Mouse (Mus musculus): ENCODE data around the gene Clec1a. TPM values are rescaled to one million over a fixed set of nuclear protein-coding genes. Genes with fewer than 3 reads are reported as not detected.
"Not testable (repeated sequence)": the region's sequence is repeated elsewhere in the genome, so short reads cannot be mapped to it uniquely, and the experiment has no call there.

Clec1a gene
- 0.14 TPM in 1 of 2 replicates, not detected in the other for total RNA-seq (2017)

GRCm38 (mm10) chr6:129451411-129452039 lies at the start of gene Clec1a:
Gene Clec1a (minus strand): TSS chr6:129452000.
- ATAC-seq (replicated peaks; ENCODE audit: low read depth, poor library complexity, severe bottlenecking), result peak; percentile 73

DNA sequence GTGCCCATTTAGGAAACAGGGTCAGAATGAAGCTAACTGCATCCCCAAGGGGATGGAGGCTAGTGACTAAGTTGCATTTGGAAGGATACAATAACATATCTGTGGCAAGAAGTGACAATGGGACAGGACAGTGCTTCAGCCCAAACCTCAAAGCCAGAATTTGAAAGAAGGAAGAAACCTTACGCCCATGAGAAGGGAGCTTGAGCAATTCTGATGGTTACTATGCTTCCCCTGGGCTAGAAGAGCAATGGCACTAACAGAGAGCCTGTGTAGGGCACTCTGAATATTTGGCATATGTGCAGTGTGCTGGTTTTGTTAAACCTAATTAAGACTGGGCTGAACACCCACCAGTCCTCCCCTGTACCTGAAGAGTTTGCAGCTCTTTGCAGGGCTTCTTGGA lies 47.7 kb upstream of the Clec1a start:
- not testable (repeated sequence) for ATAC-seq (replicated peaks; ENCODE audit: low read depth, poor library complexity, severe bottlenecking)

DNA sequence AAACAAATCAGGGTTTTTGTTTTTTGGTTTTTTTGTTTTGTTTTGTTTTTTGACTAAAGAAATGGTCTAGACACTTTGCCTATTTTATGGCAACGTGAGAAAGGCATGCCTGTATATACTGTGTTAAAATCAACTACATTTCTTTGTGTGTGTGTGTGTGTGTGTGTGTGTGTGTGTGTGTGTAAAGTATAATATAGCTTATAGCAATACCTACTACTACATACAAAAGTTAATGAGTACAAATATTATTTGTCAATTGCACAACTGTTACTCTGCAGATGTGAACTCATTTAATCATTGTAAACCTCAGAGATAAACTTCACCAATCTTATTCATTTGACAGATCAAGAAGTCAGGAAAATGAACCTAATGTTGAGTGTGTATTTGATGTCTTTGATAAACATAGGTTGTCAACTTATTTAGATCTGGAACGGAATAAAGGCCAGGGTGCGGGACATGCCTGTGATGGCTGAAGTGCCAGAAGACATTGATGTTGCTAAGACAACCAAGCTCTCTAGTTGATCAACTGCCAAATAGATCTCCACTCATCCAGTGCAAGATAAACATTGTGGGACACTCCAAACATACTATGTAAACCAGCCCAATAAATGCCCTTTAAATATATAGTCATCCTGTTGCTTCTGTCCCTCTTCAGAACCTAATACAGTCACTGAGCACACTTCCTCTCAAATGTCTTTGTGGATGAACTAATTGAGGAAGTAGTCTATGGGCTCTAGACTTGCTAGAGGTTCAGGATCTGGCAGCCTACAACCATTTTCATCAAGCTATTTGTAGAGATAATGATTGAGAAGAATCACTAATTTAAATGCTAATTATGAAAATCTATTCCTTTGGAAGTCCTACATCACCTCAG lies 45.8 kb upstream of the Clec1a start:
- ATAC-seq (replicated peaks; ENCODE audit: low read depth, poor library complexity, severe bottlenecking), result peak; percentile 80

DNA sequence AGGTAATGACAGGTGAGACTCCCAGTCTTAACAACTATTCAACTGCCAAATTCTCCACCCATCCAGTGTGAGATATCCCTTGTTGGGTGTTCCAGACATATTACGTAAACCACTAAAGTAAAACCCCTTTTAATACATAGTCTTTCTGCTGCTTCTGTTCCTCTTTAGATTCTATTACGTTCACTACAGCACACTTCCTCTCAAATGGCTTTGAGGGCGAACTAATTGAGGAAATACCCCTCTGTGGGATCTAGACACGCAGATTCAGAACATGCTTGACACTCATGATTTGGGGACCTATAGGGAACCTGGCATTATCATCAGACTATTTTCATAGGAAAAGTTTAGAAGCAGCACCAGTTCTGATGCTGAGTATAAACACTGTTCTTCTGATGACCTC lies 43.1 kb upstream of the Clec1a start:
- peak; percentile 75 for ATAC-seq (replicated peaks; ENCODE audit: low read depth, poor library complexity, severe bottlenecking)

DNA sequence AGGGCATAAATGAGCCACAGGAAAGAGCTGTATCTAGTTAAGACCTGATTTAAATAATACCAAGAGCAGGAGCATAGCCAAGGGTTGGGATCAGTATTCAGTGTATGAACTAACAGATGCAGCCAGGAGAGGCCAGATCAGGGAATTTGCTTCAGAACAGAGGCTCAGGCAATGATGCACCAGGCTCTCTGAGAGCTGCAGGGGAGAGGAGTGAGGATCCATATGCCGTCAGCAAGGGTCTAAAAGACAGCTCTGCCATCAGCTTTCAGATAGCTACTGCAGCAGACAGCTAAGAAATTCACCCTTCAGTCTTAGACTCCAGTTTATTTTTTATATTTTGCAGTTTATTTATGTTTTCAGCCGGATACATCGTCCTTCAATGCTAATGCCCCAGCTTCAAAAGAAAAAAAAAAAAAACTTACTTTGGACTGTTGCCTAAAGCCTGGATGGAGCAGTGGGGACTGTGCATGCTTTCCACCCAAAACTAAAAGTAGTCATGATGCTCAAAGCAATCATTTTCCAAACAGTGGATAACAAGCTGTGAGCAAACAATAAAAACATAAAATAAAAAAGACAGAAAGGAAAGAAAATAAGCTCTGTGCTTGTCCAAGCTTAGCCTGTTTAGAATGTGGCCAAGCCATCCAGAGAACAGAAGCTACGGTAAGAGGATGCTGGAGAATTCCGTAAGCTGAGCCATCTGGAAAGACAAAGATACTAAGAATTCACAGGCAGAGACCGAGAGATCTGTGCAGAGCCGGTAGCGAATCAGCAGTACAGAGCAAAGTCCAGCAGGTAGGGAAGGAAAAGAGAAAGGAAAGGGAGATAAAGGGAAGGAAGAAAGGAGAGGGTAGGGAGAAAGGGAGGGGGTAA lies 28.5 kb upstream of the Clec1a start:
- ATAC-seq (replicated peaks; ENCODE audit: low read depth, poor library complexity, severe bottlenecking), result no peak

DNA sequence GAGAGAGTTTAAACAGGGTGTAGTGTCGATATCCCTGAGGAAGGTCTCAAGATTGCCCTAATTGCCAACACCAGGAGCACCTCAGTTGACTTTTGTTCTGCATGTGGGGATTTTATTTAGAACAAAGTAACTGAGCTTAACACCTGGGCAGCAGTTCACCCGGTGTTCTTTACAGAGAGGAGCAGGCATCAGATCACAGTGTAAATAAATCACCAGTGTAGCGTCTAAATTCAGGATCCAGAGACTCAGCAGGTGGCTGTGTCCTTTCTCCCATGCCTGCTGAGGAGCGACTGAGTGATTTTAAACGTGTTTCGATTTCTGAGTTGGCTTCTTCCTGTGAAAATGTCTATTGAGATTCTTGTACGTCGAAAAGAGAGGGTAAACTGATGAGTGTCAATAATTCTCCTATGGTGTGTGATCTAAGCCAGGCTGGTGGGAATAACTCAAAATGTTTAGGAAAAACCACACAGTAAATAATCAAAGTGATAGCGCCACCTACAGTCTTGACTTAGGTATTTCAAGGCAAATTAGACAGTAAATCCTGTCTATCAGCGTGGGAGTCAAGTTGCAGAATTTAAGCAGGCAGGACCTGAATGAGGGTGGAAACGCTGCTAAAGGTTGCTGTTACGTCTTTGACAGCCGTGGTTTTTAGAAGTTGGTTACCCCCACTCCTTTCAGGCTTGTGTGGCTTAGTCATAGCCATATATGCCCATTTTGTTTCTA lies 24.8 kb upstream of the Clec1a start:
- peak; percentile 86 for ATAC-seq (replicated peaks; ENCODE audit: low read depth, poor library complexity, severe bottlenecking)

- peak; percentile 50 for ATAC-seq (replicated peaks; ENCODE audit: low read depth, poor library complexity, severe bottlenecking)
These were observed 20.8 kb upstream of the Clec1a start for GRCm38 (mm10) chr6:129472627-129473026.

DNA sequence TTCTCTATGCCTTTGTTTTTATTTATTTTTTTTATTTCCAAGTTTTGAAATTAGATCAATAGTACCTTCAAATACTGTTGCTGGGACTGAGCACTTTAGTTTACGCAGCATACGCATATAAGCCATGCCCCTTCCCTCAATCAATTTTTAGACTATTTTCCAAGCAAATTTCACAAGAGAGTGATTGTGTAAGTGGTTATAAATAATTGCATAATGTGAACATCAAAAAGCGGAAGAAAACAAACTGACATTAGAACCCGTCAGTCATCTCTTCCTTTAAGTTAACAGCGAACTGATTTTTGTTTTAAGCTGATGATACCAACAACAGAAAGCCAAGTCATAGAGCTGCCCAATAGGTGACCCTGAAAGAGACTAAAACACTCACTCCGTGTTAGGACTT lies 19.6 kb upstream of the Clec1a start:
- peak; percentile 45 for ATAC-seq (replicated peaks; ENCODE audit: low read depth, poor library complexity, severe bottlenecking)

DNA sequence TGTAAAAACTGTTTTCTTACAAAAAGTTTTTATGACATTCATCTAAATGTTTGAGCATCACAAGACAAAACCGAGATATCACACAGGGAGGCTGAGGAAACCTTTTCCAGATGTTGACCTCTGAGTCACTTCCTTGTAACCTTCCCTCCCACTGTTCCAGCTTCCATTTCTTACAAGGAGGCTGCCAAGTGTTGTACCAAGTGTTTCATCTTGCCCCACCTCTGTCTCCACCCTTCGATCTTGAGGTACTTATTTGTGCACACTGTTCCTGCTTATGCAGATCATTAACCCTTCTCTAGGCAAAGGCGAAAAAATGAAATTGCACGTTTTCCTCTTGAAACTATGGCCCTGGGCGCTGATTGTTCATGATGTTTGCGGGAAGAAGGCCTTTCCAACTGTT lies 2.1 kb downstream of the Clec1a start:
- no peak for ATAC-seq (replicated peaks; ENCODE audit: low read depth, poor library complexity, severe bottlenecking)

- ATAC-seq (replicated peaks; ENCODE audit: low read depth, poor library complexity, severe bottlenecking), result no peak
These were observed 13.8 kb downstream of the Clec1a start for GRCm38 (mm10) chr6:129438033-129438432.

DNA sequence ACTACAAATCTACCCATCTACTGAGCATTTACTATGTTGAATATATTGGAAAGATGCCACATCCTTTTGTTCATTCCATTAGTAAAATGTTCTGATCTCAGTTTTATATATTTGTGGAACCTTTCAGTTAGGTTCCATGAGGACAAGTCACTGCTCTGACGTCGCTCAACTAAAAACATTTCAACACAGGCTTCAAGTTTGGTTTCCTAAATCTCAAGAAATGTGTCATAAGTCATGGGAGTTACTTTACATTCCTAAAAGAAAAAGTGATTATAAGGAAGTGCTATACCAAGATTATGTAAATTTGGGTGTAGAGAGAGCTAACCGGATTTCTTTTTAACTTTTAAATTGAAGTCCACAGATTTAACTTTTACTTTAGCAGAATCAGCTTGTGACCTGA lies 15.8 kb downstream of the Clec1a start:
- ATAC-seq (replicated peaks; ENCODE audit: low read depth, poor library complexity, severe bottlenecking), result no peak

GRCm38 (mm10) chr6:129434239-129434638 lies 17.6 kb downstream of the Clec1a start:
- peak; percentile 100 for ATAC-seq (replicated peaks; ENCODE audit: low read depth, poor library complexity, severe bottlenecking)

GRCm38 (mm10) chr6:129427281-129427680 lies 24.5 kb downstream of the Clec1a start:
- peak; percentile 48 for ATAC-seq (replicated peaks; ENCODE audit: low read depth, poor library complexity, severe bottlenecking)

- peak; percentile 82 for ATAC-seq (replicated peaks; ENCODE audit: low read depth, poor library complexity, severe bottlenecking)
These were observed 26.0 kb downstream of the Clec1a start for GRCm38 (mm10) chr6:129425812-129426211.

DNA sequence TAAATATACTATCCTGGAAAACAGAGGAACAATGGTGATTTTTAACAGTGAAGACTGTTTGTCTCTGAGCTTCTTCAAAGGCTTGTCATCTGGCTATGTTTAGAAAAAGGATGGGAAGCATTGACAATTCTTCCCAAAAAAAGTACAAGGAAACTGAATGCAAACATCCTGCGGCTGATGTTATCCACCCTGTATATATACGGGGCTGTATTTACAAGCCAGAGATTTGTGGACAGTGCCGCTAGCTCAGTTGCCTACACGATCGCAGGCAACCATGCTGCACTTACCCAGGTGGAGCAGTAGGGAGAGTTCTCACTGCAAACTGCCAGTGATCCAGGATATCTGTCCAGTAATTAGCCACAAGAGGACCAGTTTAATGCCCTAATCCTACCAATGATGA lies 26.6 kb downstream of the Clec1a start:
- ATAC-seq (replicated peaks; ENCODE audit: low read depth, poor library complexity, severe bottlenecking), result no peak

DNA sequence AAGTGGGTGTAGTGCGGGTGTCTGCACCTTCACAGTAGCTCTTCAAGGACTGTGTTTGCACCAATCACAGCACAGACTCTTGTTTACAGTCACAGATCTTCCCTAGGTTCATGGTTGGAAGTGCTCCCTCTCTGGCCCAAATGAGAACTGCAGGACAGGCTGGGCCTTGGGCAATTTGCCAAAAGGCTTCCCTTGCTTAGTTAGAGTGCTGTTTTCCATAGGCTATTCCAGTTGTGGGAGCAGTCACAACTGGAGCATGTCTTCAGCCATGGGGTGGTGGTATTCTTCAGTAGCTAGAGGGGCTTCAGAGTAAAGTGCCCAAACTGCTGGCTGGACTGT lies 28.1 kb downstream of the Clec1a start:
- ATAC-seq (replicated peaks; ENCODE audit: low read depth, poor library complexity, severe bottlenecking), result peak; percentile 64

DNA sequence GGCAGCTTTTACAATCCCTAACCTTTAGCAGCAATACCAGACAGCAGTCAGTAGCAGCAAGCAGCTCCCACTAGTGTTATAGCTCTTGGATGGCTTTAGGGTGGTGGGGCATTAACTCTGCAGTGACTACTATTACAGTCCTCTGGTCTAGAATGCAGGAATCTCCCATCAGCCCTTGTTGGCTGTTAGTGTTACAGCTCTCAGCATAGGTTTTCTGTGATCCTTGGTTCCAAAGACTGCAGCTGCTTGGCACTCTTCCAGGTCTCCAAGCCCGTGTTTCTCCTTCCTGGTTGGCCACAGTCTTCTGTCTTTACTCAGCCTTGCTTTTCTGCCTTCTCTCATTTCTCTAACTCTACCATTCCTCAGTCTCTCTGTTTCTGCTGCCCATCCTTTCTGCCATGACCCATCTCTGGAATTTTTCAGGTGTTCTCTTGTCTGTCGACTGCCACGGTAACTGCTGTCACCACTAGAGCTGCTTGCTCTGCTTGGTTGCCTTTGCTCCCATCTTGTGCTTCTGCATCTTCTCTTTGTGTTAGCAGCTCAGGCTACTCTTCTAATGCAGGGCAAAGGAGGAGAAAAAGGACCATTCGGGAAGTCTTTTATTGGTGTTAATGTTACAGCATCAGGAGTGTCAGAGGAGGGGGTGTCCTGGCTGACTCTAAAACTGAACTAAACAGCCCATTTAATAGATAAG lies 28.6 kb downstream of the Clec1a start:
- ATAC-seq (replicated peaks; ENCODE audit: low read depth, poor library complexity, severe bottlenecking), result no peak

DNA sequence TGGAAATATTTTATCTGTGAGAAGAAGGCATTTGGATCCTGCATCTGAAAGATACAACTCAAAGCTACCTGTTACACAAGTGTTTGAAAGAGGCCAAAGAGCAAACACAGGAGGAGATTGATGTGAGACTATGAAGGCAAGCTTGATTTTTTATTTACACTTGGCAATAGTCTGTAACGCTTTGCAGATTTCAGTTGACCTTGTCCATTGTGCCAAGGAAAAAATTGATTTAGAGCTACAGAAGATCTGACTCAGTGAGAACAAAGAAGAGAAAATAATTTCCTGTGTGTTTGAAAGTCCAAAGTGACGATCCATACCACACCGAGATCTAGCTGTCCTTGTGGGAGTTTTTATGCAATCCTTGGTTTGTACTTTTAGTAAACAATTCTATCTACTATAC lies 29.5 kb downstream of the Clec1a start:
- no peak for ATAC-seq (replicated peaks; ENCODE audit: low read depth, poor library complexity, severe bottlenecking)

GRCm38 (mm10) chr6:129414177-129414576 lies 37.6 kb downstream of the Clec1a start:
- no peak for ATAC-seq (replicated peaks; ENCODE audit: low read depth, poor library complexity, severe bottlenecking)
